Mouse (Mus musculus) frontal cortex, postnatal 14 days (tissue): ENCODE data around the gene Celsr1.
"Not testable (repeated sequence)": the region's sequence is repeated elsewhere in the genome, so short reads cannot be mapped to it uniquely, and the experiment has no call there.

ENCODE experiments used
- DNase-seq, 2 experiments: peaks; one replicate each; pipeline ENCODE4 v3.0.0; 2022; ENCODE audit warnings: low spot score in 2 of 2

Gene Celsr1

DNA sequence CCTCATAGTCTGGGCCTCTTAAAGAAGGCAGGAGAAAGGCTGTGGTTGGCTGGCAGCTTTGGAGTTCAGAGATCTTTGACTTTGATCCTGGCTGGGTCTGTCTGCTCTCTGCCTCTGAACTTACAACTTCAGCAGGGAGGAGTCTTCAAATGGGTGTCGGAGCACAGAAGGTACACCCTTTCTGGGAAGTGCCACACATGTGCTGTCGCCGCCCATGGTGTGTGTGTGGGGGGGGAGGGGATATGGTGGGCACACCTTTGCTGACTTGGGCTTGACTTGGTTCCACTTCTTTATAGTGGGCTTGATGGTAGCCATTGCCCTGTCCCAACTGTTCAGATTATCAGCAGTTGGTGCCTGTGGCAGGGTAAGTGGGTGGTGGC lies 31.3 kb upstream of the Celsr1 start:
- DNase-seq = no peak

DNA sequence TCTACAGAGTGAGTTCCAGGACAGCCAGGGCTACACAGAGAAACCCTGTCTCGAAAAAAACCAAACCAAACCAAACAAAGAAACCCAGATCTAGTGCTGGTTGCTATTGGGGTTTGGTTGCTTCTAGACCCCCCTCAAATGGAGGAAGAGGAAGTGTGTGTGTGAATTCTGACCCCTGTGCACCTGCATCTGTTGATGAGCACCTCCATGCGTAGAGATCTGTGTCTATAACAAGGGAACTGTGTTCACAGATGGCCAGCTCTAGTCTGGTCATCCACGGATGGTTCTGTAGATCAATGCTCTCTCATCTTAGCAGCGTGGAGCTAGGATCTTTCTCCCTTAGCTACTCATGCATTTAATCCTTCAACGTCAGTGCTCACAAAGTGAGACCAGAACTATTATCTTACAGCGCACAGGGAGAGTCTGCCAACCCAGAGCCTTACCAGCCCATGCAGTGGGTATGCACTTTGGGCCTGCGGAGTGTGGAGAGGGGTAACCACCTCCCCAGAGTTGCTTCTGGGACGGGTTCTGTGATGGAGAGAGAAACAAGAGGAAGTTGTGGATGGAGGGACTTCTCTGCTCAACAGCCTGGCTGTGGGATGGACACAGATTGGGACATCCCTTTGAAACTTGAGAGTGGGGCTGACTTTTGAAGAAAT lies 30.7 kb upstream of the Celsr1 start:
- DNase-seq = no peak

DNA sequence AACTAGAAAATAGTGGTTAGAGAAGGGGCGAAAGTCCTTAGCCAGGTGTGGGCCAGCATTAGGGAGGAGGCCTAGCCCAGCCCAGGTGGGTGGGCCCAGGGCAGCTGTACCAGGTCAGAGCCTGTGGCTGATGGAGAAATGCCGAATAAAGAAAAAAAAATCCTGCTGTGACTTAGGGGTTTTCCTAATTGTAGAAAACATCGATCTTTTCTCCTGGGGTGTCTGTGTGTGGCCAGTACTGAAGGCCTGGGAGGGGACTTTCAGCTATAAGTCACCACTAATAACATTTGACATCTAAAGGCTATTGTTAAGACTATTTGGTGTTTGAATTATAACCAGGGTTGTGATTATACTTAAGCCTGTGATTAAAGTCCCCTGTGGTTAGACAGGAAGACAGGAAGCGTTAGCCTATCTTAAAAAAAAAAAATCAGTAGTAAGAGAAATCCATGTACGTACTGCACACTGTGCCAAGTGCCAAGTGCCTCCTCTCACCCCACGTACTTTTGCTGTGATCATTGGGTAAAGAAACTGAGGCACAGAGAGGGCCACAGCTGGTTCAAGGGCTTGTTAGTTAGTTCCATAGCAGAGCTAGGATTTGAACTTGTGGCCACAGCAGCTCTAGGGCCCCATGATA lies 28.4 kb upstream of the Celsr1 start:
- no peak for DNase-seq

DNA sequence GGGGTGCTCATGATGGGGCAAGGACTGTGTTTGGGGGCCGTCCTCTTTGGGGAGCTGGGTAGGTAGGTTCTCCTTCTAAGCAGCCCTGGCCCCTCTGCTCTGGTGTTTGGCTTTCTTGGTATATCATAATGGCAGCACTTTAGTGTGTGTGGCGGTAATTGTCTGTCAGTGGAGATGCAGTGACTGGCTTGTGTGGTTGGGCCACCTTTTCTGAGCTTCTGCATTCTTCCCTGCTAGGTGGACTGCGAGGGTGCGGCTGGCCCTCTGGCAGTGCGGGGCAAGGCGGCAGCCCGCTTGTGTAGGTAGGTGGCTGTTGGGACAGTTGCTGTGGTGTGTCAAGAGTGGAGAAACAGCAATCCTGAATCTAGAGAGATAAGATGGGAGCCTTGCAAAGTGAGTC lies 27.6 kb upstream of the Celsr1 start:
- no peak for DNase-seq

DNA sequence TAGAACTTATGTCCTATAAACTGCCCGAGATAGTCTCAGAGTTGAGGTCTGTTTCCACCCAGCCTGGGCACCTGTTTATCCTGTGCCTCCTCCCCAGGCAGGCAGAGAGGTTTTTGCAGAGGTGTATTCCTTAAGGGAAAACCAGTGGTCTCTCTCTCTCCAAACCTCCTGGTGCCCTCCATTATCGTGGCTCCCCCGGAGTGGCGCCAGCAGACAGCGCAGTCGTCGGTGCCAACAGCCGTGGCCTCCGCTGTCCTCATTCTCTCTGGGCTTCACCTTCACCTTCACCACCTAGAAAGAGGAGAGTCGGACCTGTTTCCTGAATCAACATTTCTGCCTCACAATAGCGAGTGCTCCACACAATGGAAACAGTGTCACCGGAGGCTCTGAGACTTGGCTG lies 27.0 kb upstream of the Celsr1 start:
- DNase-seq = no peak

DNA sequence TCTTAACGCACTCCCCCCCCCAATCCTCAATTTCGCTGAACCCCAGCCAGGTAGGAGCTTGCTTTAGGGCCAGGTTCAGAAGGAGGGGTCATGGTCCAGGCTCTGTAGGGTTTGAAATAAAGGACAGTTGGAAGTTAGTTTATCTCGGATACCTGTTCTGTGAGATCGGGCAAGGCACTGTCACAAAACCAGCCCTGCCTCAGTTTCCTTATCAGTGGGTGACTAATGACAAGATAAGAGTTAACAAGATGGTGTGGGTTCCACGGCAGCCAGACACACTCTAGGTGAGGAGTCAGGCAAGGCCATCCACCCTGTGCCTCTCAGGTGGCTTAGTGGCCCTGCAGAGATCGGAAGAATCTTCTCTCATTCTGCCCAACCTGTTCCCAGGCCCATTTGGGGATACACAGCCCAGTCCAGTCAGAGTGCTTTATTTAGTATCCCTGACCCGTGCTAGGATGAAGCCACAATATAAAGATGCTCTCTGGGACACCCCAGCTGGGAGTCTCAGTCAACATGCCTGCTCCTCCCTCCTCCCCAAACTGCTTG lies 26.3 kb upstream of the Celsr1 start:
- DNase-seq = no peak

DNA sequence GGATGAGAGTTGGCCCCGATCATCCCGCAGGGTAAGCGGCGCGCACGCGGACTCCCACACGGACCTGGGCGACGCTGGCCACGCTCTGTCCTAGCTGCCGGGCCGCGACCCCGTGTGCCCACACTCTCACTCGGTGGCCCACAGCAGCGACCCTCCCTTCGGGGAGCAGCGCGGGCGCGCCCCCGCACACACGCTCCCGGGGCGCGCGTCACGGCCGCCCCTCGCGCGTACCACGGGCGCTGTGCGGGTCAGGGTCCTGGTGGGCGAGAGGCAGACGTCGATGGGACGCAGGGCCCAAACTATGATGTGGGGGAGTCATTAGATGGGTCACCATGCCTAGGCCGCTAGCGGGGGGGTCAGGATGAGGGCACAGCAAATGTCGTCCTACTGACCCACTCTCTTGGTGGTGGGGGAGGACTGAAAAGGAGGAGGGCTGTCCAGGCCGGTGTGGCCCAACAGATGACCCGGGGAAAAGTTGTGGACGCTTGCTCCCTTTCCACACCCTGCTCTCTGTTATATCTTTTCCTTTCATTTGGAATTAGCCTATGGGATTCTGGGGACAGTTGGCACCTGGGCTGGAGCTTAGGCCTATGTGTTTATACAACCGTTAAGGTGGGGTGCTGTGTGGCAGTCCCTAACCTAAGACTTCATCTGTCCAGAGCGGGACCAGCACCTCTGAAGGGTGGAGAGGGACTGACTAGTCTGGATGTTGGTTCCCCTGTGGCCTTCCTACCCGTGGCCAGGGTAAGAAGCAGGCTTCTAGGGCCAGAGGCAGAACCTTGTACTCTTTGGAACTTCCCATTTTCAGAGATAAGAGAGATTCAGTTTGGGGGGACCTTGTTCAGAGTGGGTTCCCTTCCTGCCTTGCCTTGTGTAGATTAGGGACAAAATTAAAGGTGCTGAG lies 25.6 kb upstream of the Celsr1 start:
- no peak for DNase-seq

DNA sequence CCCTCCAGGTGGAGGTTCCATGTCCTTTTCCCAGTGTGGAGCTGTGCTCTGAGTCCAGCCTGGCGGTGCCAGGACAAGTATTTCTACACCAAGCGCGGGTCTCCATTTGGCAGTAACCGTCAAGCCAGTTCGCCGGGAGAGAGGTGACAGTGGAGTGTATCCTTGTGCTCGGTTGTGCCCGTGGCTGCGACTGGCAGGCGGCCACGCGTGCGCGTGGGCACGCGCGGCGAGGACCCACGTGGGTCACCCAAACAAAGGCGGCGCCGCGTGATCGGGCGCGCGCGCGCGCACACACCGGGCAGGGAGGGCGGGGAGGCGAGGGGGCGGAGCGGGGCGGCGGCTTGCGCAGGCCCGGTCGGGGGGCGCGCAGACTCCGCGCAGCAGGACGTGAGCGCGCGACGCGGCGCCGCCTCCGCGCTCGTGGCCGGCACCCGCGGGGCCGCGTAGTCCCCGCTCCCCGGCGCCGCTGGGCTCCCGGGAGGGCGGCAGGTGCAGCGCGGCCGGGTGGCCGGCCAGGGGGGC lies 24.9 kb upstream of the Celsr1 start:
- DNase-seq = peak; percentile 78 to 83

DNA sequence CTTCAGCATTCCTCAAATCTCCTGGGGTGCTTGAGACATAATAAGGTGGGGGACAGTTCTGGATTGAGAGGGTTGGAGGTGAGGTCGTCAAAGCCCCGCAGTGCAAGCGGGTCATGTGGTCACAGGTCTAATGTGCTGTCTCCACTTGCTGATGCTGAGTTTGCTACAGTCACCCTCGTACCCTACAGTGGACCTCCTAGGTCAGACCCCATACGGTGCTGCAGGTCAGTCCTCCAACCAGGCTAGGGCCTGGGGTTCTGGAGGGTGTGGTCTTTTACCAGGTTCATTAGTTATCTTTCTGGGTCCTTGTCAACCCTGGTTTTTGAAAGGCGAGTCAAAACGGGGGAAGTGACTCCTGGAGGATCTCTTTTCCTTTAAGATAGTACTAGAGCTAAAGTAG lies 24.3 kb upstream of the Celsr1 start:
- no peak for DNase-seq

DNA sequence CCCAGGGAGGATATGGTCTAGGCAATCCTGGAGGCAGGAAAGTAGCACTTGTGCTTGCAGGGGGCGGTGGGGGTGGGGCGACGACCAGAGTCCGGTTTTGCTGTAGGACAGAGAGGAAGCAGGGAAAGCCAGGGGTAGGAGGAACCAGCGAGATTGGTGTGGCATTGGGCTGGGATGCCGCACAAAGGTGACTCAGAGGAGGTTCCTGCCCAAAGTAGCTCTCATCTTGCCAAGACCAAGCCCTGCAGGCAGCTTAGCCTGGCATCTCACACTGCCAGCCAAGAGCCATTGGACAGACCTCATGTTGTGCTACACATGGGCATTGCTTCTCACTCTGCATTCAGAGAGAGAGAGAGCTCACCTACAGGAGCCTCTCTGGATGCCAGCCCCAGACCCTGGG lies 23.8 kb upstream of the Celsr1 start, which contains the start of gene Gramd4:
Gene Gramd4 (plus strand): TSS at position 283 of the 400 bp plus-strand sequence.
- no peak for DNase-seq

DNA sequence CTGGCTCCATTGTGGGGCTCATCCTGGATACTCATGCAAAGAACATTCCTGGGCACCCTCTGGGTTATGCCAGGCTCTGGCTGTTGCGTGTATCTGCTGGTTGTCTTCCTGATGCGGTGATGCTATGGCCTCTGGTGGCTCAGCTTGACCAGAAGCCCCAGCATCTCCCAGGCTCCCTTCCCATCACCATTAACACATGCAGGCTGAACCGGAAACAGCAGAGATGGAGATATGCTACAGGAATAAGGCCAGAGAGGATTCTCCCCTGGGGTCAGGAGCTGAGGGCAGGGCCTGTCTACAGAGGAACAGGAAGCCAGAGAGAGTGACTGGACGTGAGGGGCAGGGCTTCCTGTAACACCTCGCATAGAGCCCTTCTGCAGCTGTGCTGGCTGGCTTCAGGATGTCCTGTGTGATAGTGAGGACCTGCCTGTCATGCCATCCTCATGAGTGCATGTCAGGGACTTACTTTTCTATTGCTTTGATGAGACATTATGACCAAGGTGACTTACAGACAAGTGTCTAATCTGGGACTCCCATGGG lies 22.7 kb upstream of the Celsr1 start:
- DNase-seq = no peak

DNA sequence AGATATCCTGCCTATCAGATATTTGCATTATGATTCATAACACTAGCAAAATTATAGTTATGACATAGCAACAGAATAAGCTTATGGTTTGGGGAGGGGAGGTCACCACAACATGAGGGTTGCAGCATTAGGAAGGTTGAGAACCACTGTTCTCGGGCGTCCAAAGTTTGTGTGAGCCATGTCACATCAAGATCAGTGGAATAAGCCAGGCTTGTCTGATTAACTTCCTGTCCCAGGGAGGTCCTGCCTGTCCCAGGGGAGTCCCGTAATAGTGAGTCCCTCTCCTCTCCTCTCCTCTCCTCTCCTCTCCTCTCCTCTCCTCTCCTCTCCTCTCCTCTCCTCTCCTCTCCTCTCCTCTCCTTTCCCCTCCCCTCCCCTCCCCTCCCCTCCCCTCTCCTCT lies 21.3 kb upstream of the Celsr1 start:
- DNase-seq = not testable (repeated sequence)

DNA sequence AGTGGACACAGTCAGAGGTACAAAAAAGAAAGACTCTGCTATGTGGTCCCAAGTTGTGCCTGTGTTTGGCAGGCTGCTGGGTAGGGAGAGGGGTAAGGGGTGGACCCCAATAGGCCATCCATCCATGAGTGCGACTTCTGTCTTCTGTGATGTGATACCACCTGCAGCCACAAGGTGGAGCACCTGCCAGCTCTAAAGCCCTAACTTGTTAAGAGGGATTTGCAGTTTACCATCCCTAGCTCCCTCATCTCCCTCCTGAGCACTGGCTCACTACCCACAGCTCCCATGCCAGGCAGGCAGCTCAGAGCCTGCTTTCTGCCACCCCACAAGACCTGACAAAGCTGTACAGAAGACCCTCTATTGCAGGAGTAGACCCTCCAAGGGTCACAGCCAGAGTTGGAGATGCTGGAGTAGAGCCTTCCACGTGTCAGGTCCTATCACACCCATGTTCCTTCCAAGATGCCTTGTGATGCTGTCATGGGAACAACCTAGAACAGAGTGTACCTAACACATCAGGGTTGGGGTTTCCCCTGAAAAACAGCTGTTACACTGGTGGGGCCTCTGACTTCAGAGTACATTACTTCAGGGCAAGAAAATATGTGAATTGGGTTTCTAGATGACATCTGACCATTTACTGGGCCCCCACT lies 20.4 kb upstream of the Celsr1 start:
- DNase-seq = peak; percentile 76 to 88

DNA sequence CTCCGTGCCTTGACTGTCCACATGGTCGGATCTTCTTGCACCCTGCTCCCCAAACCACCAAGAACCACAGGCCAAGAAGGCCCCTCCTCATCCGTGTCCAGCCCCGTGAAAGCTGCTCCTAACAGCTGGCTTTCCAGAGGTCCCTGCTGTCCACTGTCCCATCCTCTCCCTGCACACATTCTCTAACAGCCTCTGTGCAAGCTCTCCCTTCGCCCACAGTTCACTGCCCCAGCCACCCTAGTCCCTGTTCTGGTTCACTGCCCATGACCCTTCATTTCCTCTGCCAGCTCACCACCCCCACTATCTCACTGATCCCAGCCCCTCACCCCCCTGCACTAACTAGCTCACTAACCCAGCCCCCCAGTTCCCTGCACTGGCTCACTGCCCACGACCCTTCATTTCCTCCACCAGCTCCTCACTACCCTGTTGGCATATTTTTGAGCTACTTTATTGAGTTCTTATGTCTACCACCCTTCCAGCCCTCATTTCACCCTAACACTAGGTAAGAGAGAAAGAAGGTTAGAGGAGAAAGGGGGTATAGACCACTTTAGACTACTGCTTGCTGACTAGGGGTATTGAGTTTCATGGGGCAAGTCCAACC lies 18.4 kb upstream of the Celsr1 start:
- DNase-seq = no peak

DNA sequence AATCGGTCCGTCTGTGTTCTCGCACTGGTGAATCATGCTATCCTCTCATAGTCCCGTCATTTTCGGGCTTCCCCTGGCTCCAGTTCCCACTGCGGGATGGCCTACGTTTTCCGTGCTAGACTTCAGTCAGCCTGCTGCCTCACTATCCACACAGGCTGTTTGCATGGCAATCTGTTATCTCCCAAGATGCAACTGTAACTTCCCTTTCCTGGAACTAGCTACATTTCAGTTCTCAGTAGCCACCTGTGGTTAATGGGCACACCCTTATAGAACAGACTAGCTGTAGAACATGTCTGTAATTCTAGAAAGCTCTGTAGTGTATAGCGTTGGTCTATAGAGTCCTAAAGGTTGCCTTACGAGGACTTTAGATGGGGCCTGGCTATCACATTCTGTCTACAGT lies 17.6 kb upstream of the Celsr1 start:
- DNase-seq = no peak

DNA sequence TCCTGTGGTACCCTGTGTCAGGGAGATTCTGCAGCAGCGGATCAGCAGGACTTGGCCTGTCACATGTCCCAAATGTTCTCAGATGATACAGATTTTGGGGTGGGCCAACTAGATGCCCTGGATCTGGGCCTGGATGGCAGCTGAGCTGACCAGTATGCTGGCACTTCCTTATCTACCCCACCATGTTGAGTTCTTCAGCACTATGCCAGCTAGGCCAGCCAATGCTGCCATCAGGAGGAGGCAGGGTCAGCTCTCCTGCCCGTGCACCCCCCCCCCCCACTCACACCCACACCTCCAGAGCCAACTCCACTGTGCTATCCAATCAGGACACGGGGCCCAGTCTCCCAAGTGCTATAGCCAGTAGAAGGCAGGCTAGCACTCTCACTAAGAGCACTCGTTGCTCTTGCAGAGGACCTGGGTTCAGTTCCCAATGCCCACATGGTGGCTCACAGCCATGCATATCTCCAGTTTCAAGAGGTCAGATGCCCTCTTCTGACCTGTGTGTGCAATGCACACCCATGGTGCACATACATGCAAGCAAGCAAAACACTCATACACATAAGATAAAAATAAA lies 16.7 kb upstream of the Celsr1 start:
- DNase-seq = no peak

DNA sequence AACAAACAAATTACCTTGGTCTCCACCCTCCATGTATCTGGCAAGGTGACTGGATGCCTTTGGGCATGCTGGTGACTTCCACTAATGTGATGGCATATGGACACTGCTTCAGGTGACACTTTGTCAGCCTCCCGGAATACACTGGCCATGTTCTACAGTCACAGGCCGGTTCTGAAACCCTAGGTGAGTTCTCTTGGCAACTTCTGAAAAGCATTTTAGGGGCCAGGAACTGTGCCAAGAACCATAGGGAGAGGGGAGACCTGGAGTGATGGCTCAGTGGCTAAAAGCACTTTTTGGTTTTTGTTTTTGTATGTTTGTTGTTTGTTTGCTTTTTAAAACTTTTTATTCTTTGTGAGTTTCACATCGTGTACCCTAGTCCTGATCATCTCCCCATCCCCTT lies 15.9 kb upstream of the Celsr1 start:
- no peak for DNase-seq

DNA sequence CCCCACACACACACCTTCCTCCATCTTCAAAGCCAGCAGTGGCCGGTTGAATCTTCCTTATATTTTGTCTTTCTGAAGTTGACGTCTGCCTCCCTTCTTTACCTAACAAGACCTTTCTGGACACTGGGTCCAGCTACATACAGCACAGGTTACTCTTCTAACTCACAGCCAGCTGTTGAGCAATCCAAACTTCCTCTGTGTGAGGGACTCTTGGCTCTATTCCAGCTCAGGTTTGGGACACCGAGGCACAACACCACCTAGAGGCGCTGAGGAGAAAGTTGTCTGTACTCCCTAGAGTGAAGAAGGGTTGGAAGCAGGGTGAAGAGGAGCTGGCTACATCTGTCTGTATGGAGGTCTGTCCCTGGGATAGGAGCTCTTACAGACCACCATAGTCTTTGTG lies 8.8 kb upstream of the Celsr1 start:
- no peak for DNase-seq

DNA sequence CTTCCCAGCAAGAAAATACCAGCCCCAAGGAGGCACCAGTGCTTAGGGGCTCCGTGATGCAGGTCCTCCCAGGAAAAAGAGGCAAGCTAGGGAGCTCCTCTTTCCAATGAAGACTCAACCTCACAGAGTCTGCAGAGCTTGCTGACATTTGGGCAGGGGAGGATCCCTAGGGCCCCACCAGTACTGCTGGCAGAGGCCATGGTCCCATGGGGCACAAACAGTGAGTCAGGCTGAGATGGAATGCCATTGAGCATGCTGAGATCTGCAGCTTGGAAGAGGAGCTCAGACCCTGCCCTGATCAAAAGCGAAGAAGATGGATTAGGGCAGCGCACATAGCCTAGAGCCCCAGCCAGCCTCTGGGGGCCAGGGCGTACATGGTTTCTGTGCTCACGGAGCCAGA lies 7.8 kb upstream of the Celsr1 start:
- no peak for DNase-seq

DNA sequence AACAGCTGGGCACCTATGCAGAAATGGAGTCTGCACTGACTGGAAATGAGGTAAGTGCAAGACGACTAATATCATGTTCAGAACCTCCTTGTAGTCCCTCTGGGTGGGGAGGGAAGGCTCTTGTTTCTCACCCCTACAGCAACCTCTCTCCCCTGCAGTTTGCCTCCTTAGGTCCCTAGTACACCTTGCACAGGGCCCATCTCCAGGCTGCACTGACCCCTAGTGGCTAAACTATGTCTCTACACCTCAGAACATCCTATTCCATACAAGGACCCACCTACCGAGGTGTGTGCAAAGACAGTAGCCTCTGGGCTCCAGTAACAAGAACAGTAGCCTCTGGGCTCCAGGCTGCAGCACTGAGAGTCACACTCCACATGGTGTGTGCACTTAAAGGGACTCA lies 5.2 kb upstream of the Celsr1 start:
- peak in 1 of 2 experiments; percentile 69 for DNase-seq

DNA sequence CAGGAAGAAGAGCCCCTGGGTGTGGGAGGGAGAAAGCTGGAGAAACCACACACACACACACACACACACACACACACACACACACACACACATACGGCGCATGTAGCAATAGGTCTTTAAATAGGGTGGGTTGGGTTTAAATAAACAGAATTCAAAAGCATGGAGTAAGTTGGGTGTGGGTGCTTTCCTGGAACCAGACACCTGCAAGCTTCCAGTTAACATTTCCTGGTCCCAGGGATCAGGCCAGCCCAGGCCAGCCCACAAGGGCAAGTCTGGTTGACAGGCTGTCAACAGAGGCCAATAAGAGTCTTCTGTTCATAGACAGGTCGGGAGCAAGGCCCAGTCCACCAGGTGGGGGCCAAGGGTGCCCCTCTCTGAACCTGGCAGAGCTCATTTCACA lies 2.3 kb upstream of the Celsr1 start:
- no peak for DNase-seq
